Mouse (Mus musculus) lung, postnatal 0 days (tissue): ENCODE results near the gene Acap1. TPM values are rescaled to one million over a fixed set of nuclear protein-coding genes. Genes with fewer than 3 reads are reported as not detected.
A peak's percentile ranks its signal among the peaks of the same experiment; 100 is the strongest.

ENCODE experiments used
- ATAC-seq: fragments of 200-750 bp; cut with Nextera tagmentation; 2 replicates; pipeline ENCODE4 v1.8.0; 2017; ENCODE audit warnings: moderate library complexity
- DNase-seq: peaks from one replicate; pipeline ENCODE4 v3.0.0-alpha.2; 2016; ENCODE audit warnings: low spot score
- H3K27ac ChIP-seq: fragments of 300-500 bp; sonication (generic); 2 replicates; pipeline ENCODE4 v1.5.1; 2014; ENCODE audit warnings: antibody characterized with exemption, mild to moderate bottlenecking, low read length, mixed read lengths
- H3K27me3 ChIP-seq: fragments of 300-500 bp; sonication (generic); replicated peaks from 2 replicates; pipeline ENCODE4 v1.6.1; 2014; ENCODE audit warnings: low read length, mixed read lengths; ENCODE audit not compliant: insufficient read depth
- H3K36me3 ChIP-seq: fragments of 300-500 bp; sonication (generic); 2 replicates; pipeline ENCODE4 v1.6.1; 2014; ENCODE audit warnings: low read length, mixed read lengths; ENCODE audit not compliant: insufficient read depth
- H3K4me1 ChIP-seq: fragments of 300-500 bp; sonication (generic); 2 replicates; pipeline ENCODE4 v1.6.1; 2014; ENCODE audit warnings: antibody characterized with exemption, low read depth, low read length, mixed read lengths; ENCODE audit not compliant: insufficient read depth
- H3K4me2 ChIP-seq: fragments of 300-500 bp; sonication (generic); replicated peaks from 2 replicates; pipeline ENCODE4 v1.6.1; 2014; ENCODE audit warnings: low read depth, mild to moderate bottlenecking, low read length, moderate library complexity, mixed read lengths
- H3K4me3 ChIP-seq: fragments of 300-500 bp; sonication (generic); 2 replicates; pipeline ENCODE4 v1.5.1; 2014; ENCODE audit warnings: low read depth, low read length
- H3K9ac ChIP-seq: fragments of 300-500 bp; sonication (generic); replicated peaks from 2 replicates; pipeline ENCODE4 v1.6.1; 2014; ENCODE audit warnings: low read depth, mild to moderate bottlenecking
- H3K9me3 ChIP-seq: fragments of 300-500 bp; sonication (generic); 2 replicates; pipeline ENCODE4 v1.6.1; 2016; ENCODE audit warnings: low read length, mixed read lengths
- CTCF ChIP-seq: IDR thresholded peaks from 2 replicates; pipeline ENCODE4 v1.5.1; 2016; ENCODE audit warnings: antibody characterized with exemption, mild to moderate bottlenecking
- EP300 ChIP-seq: IDR thresholded peaks from 2 replicates; pipeline ENCODE4 v1.6.1; 2016; ENCODE audit warnings: antibody characterized with exemption, mild to moderate bottlenecking, control low read depth
- WGBS: fragments of 180-500 bp; shearing (Covaris S2); extraction: QIAGEN DNeasy Blood & Tissue Kit; methylation state at CpG from one replicate; pipeline ENCODE4 v1.1.7; 2014; 5-methylcytosine and 5-hydroxymethylcytosine counted together
- polyA plus RNA-seq: library from polyadenylated mRNA; unstranded; fragments of >200 nt; fragmentation: Nextera tagmentation; extraction: Ambion mirVana; gene quantifications from 2 replicates; pipeline ENCODE4 v1.2.1, GENCODE M21; 2015

The Acap1 gene
- polyA plus RNA-seq, 1 experiment from 2014 or later = 1.7 TPM

- Histone ChIP-seq H3K27me3 (no peaks in the 10 kb centered on the region), H3K9ac (no peak overlapping the region), H3K4me1 (peaks cover 18% of the 10 kb centered on the region; the same call in 1 of the 2 replicates), H3K4me2 (no peak overlapping the region), H3K36me3 (peaks cover 24% of the 10 kb centered on the region), H3K27ac (peak overlapping the region; percentile 26; the same call in 1 of the 2 replicates), H3K9me3 (no peaks in the 10 kb centered on the region), H3K4me3 (no peak overlapping the region)
- WGBS = 71% methylated on average over 9 of the region's 9 CpGs
- no peak for DNase-seq
- ATAC-seq = no peak
- TF ChIP-seq EP300 (no peak), CTCF (no peak)
Observed at GRCm38 (mm10) chr11:69849128-69849527, 46.2 kb downstream of the Acap1 start.

DNA sequence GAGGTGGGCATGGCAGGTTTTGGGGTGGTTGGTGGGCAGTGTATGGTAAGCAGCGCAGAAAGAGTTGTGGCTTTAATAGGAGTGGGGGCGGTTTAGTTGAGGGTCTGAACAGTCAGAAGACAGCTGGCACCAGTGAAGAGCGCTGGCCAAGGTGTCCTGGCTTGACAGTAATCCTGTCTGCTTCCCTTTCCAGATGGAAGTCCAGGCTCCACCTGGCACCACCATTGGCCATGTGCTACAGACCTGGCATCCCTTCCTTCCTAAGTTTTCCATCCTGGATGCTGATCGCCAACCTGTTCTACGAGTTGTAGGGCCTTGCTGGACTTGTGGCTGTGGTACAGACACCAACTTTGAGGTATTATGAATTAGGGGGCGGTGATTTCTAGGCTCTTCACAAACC, 47.3 kb downstream of the Acap1 start:
- H3K27me3 ChIP-seq = no peaks in the 10 kb centered on the region
- peak overlapping the region; percentile 81; the same call in 1 of the 2 replicates for H3K4me2 ChIP-seq
- peaks cover 24% of the 10 kb centered on the region for H3K36me3 ChIP-seq
- ATAC-seq (no peak), DNase-seq (no peak)
- TF ChIP-seq EP300 (no peak), CTCF (no peak)
- no peak overlapping the region for H3K27ac ChIP-seq
- H3K9me3 ChIP-seq = no peaks in the 10 kb centered on the region
- H3K4me3 ChIP-seq = no peak overlapping the region
- no peak overlapping the region for H3K9ac ChIP-seq
- H3K4me1 ChIP-seq = peaks cover 16% of the 10 kb centered on the region; the same call in 1 of the 2 replicates
- 94% methylated on average over 6 of the region's 6 CpGs for WGBS

DNA sequence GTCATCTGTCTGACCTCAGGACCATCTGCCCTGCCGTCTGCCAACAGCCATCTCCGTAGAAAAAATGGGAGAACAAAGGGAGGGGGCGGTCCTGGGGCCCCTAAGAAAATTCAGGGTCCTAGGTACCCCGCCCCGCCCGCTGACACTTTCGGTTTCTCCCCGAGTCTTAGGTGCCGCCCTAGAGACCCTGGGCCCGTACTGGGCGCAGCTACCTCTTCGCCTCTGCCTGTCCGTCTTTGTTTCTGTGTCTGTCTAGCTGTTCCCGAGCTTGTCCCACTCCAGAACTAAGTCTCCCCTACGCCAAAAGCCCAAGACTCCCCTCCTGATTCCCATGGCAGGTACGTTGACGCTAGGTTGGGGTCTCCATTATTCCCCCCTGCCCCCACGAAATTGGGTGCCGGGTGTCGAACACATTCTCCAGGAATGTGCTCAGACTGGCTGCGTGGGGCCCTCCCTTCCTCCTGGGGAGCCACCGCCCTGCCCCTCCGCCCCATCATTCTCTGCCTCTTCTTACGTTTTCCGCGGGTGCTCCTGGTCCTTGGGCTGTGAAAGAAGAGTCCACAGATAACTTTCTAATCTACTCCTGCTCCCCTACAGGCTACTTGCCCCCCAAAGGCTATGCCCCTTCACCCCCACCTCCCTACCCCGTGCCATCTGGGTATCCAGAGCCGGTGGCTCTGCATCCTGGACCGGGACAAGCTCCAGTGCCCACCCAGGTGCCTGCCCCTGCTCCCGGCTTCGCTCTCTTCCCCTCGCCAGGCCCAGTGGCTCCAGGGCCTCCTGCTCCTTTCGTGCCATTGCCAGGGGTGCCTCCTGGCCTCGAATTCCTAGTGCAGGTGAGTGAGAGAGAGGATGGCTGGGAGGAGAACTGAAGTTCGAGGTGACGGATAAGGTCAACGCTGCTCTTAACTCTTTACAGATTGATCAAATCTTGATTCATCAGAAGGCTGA, 48.3 kb downstream of the Acap1 start:
- Histone ChIP-seq H3K4me3 (peak overlapping the region; percentile 82), H3K4me1 (peaks cover 15% of the 10 kb centered on the region; the same call in 1 of the 2 replicates), H3K9ac (peak overlapping the region; percentile 72), H3K27me3 (no peaks in the 10 kb centered on the region), H3K4me2 (peak overlapping the region; percentile 81), H3K27ac (peak overlapping the region; percentile 92), H3K9me3 (no peaks in the 10 kb centered on the region), H3K36me3 (peaks cover 24% of the 10 kb centered on the region)
- TF ChIP-seq CTCF = no peak
- no peak for TF ChIP-seq EP300
- ATAC-seq = peak; percentile 44
- 8% methylated on average over 37 of the region's 37 CpGs for WGBS
- DNase-seq = peak; percentile 67

GRCm38 (mm10) chr11:69846198-69846680, 49.1 kb downstream of the Acap1 start, which contains the start of gene Plscr3:
TSS of gene Plscr3 (plus strand) at chr11:69846376.
- peaks cover 18% of the 10 kb centered on the region for H3K36me3 ChIP-seq
- H3K4me1 ChIP-seq = peaks cover 15% of the 10 kb centered on the region; the same call in 1 of the 2 replicates
- H3K9me3 ChIP-seq = no peaks in the 10 kb centered on the region
- peak within 1 kb of the TSS; percentile 82 for H3K4me3 ChIP-seq
- WGBS = 2% methylated on average over 24 of the region's 38 CpGs
- TF ChIP-seq CTCF = peak; percentile 22
- TF ChIP-seq EP300 = no peak
- peak; percentile 95 for ATAC-seq
- DNase-seq = peak; percentile 96
- peak within 1 kb of the TSS; percentile 72 for H3K9ac ChIP-seq
- peak within 1 kb of the TSS; percentile 92 for H3K27ac ChIP-seq
- peak within 1 kb of the TSS; percentile 81 for H3K4me2 ChIP-seq
- H3K27me3 ChIP-seq = no peaks in the 10 kb centered on the region

DNA sequence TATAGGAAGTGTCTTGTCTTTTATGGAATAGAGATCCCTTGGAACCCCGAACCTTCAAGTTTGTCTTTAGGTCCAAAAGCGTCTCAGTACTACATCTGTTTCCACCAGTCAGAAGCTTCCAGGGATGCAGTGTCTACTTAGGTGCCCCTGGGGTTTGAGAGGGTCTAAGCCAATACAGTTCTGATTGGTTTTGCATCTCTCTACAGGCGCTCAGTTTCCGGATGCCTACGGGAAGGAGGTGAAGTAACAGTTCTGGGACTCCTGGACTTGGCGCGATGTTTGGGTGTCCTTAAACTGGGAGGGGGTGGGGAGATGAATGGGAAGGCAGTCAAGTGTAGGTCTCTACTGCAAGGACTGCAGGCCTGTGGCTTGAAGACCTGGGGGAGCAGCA, 56.6 kb downstream of the Acap1 start:
- Histone ChIP-seq H3K27me3 (0 out of 2 replicates have a peak, but pooled peaks cover 5% of the 10 kb centered on the region), H3K4me3 (peak overlapping the region; percentile 55), H3K9me3 (no peaks in the 10 kb centered on the region), H3K27ac (peak overlapping the region; percentile 90), H3K36me3 (no peaks in the 10 kb centered on the region), H3K4me2 (peak overlapping the region; percentile 94), H3K9ac (peak overlapping the region; percentile 69), H3K4me1 (peaks cover 11% of the 10 kb centered on the region)
- ATAC-seq (no peak), DNase-seq (peak; percentile 67)
- TF ChIP-seq CTCF (no peak), EP300 (no peak)
- WGBS = 0% methylated on average over 7 of the region's 7 CpGs
